Mouse (Mus musculus) frontal cortex, postnatal 36 days (tissue): Measurements from ENCODE around the gene Peli3.

Source experiments
- DNase-seq, 2 experiments: peaks; one replicate each; pipeline ENCODE4 v3.0.0; 2022; ENCODE audit warnings: low spot score in 2 of 2

Gene Peli3

DNA sequence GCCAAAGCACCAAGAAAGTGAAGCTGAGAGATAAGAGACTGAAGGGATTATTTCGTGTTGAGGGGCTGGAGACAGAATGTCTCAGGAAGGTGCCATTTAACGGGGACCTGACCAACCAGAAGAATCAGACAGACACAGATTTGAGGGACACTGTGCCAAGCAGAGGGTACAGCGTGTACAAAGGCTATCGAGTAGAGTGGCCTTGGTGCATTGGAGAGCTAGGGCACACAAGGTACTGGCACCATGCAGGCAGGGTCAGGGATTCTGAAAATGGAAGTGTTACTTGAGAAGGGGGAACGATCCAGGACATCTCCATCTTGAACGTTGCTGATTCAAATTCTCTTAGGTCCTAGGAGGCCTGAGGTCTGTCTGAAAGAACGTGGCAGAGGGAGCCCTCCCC is 33.6 kb downstream of the Peli3 start:
- DNase-seq, result no peak

- DNase-seq, result no peak
These were observed 34.8 kb downstream of the Peli3 start for GRCm38 (mm10) chr19:4908107-4908506.

GRCm38 (mm10) chr19:4905979-4906794 is 36.7 kb downstream of the Peli3 start, which contains the start of gene Bbs1:
TSS of gene Bbs1 (minus strand) at chr19:4906628.
- DNase-seq, result peak; percentile 82 to 87

DNA sequence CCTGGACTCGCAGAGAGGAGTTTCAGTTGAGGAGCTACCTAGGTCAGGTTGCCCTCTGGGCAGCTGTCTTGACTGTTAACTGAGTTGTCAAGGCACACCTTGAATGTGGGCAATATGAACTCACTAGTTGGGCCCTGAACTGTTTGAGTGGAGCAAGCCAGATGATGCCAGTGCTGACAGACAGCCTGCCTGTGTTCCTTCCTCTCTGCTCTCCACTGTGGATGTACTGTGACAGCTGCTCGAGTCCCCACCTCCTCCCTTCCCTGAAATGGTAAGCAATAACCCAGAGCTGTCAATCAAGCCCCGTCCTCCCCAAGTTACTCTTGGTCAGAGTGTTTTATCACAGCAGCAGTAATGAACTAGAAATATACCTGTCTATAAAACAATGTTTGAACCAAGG is 43.0 kb downstream of the Peli3 start:
- DNase-seq, result no peak

DNA sequence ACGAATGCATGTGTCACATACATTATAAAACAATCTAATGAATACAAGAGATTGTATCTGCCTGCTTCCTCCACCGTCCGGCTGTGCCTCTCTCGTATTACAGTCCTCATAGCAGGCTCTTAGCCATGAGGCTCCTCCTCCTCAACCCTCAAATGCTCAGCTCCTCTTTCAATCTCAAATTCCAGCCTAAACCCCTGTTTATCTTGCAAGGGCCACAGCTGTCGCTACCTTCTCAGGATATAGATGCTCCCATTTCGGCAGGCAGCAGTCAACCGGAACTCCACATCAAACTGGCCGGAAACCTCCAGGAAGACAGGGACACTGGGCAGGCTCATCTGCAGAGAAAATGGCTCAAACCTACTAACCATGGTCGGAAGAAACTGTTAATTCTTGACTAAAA is 44.0 kb downstream of the Peli3 start:
- no peak for DNase-seq

- DNase-seq, result no peak
These were observed 46.0 kb downstream of the Peli3 start for GRCm38 (mm10) chr19:4896780-4897520.

DNA sequence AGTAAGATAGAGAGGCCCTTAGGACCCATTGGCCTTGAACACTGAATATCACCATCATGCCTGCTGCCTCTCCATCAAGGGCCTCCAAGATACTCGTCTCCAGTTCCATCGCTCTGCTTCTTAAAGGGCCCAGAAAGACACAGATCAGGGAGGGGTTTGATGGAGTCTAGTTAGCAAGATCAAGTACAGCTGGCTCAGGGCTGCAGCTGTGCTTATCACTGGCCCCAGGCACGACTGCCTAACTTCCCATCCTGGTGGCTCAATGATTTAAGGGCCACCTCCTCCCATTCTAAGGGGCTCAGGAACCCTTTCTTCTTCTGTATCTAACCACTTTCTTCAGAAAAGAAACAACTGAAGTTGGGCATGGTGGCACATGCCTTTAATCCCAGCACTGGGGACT is 51.1 kb downstream of the Peli3 start:
- DNase-seq, result no peak

GRCm38 (mm10) chr19:4889791-4890190 is 53.1 kb downstream of the Peli3 start:
- no peak for DNase-seq

DNA sequence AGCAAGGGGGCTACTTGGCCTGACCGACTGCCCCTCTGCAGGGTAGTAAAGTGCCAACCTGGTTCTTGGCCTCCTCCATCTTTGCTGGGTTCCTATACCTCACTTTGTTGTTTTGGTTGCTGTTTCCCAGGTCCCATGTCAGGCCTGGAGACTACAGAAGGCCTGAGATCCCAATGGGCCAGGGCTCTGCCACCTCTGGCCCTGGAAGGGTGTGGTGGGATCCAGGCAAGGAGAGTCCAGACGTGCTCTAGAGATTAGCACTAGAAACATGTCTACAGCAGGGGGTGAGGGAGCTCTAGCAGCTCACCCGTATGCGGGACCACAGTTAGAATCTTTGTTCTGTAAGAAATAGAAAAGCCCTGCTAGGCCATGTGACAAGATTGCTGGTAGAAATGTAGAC is 59.0 kb downstream of the Peli3 start:
- no peak for DNase-seq
